Mouse (Mus musculus): ENCODE measurements around the gene Rrbp1. TPM values are rescaled to one million over a fixed set of nuclear protein-coding genes. Genes with fewer than 3 reads are reported as not detected.

Rrbp1 gene
- total RNA-seq, 2 experiments from 2014 or later, result 181 to 182 TPM

DNA sequence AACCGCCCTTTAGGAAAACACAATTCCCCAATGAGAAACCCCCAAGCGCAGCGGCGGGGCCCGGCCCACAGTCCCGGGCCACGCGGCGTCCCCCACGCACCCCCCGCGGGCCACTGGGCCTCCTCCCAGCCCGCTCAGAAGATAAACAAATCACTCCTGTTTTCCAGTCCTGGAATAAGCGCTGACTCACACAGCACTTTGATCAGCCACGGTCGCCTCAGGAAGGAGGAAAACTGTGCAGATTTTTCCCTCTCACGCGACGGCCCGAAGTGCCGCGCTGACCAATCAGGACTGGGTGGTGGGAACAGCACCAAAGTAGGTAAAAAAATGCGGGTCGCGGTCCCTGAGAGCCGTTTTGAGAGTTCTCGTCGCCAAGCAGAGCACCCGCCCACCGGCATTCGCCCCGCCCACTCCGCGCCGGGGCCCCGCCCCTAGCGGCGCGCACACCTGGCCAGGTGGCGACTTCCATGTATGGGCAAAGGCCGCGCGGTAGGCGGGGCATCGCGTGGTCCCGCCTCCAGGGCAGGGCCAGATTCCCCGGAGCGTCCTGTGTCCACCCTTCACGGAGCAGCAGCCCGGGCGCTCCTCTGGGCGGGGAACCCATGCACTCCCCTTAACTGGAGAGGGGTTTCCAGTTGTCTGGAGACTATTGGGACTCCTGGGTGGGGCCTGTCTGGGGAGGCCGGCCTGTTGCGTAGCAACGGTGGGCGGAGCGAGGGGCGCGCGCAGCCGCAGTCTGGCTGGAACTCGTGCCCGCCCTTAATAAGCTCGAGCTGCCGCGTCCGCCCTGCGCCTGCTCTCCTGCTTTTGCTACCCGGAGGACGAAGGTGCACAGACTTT lies 96.1 kb downstream of the Rrbp1 start, which contains the start of gene Dstn:
TSS of gene Dstn (plus strand) at position 561 of the 840 bp plus-strand sequence.
- DNase-seq, result peak; percentile 99

DNA sequence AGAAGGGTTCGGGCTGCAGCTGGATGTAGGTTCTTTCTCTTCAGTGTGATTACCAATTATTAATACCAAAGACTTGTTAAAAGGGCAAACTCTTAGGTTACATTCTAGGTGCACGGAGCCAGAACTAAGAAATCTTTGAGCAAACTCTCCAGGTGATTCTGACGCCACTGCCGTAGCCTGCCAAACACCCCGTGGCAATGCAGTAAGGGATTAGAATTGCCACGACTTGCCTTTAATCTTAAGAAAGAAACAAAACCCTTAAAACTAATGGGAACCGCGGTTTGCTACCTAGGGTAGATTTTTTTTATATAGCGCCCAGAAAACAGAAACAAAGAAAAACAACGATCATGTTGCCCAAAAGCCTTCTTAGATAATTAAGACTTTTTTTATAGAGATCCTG lies 96.8 kb downstream of the Rrbp1 start:
- no peak for DNase-seq

DNA sequence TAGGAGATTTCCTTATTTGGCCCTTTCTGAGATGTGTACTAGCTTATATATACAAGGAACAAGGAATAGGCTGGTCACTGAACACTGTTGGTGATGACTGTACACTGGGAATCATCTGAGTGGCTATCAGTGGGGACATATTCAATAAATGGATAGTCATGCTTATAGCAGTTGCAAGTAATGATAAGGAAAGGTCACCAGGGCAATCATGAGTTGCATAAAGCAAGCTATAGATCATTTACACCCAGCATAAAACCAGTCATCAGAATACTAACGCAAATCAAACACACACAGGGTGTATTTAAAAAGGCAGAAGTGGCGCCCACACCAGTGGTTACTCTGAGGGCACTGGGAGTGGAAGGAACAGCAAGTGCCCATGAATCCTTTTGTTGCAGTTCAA lies 98.9 kb downstream of the Rrbp1 start:
- DNase-seq, result no peak

DNA sequence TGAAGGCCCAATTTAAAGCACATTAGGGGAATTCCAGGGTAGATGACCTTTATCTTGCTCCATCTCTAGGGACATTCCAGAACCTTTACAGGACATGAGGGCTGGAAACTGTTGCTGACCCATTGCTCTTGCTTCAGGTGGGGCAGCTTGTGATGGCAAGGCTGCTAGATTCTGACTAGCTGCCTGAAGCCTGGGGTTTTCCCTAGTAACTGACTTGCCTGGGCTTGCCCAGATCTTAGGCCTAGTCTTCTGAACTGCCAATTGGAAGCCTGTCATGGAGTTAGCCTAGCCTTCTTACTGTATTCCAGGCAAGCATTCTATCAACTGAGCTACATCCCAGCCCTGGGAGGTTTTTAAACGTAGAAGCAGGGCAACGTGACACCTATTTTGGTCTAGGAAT lies 101.8 kb downstream of the Rrbp1 start:
- DNase-seq, result no peak

DNA sequence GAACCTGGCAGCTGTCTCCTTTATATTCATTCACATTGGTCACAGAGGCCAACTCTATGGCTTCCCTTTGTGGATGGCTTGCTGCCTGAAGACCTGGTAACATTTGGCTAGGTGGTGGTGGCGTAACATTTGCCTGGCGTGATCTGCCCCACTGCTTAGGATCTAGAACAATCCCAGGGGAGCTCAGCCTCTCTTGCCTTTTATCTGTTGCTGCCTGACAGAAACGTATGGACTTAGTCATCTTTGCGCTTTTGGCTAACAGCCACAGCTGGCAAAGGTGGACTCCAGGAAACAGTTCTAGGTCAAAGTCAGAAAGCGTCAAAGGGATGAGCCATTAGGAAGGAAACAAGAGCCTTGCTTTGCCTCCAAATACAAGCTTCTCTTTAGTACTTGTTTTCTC lies 106.2 kb downstream of the Rrbp1 start:
- no peak for DNase-seq

DNA sequence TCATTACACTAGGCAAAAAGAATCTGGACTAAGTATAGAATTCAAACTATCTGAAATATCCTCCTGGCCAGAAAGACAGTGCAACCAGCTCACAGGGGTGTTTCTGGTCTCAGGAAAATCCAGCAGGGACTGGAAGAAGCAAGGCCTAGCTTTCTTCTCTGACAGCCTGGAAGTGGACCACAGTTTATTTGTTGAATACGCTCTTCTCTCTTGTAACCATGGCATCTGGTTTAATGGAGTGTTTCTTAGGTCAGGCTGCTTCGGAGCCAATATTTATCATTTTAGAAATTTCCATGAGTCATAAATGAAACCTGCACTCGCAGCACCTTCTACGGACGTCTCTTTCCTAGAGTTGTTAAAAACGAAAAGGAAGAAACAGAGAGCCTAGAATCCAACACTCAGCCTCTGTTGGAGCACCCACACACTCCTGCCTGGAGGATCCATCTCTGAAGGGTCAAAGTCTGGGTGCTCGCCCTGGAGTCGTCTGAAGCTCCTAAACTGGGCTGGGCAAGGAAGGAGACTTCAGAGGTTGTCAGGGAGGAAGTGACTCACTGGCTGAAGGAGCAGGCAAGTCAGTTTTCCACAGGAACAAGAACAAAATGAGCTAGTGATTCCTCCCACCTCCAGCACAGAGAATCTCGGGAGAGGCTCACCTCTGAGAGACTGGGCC lies 107.6 kb downstream of the Rrbp1 start:
- DNase-seq, result no peak

DNA sequence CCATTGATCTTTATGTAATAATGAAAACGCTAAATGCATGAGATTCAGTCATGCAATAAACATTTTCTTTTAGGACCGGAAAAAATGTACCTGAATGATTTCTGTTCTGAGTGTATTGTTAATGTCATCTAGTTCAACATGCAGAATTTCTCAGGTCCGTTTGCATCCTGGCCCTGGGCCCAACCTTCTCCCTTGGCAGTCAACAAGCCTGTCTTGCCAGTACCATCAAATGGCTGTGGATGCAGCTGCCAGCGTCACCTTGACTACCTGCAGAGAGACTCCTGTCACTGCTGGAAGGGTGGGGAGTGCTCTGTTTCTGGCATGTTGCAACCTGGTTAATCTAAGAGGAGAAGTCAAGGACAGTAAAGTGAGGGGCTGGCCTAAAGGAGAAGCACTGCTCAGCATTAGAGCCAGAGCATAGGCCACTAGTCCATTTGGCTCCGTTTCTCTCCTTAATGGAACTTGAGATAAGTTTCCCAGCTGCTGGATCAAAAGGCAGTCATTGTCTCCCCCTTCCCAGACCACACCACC lies 110.2 kb downstream of the Rrbp1 start:
- no peak for DNase-seq

DNA sequence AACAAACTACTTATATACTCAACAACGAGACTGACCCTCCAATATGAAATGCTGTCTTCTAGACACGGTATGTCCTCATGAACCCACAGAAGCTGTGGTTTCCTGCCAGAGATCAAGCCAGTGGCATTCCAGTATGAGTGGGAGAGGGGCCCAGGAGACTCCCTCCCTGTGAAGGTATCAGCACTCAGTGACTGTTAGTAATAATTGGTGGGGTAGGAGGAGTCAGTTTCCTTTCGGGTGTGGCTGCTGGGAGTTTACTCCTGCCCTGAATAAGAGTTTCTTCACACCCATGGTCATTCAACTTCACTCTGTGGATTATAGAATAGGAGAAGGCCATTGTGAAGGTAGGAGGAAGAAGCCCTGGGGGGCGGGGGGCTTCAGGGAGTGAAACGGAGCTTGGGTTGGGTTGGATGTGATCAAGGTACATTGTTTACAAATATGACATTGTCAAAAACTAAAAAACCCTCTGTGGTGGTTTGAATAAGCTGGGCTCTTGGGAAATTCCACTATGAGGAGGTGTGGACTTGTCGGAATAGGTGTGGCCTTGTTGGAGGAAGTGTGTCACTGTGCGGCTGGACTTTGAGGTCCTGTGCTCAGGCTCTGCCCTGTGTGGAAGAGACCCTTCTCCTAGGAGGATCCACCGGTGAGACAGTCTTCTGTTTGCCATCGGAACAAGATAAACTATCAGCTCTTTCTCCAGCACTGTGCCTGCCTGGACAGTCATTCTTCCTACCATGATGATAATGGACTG lies 111.4 kb downstream of the Rrbp1 start:
- DNase-seq, result no peak

Other genes with a start within 250 kb of the Rrbp1 start
- under 1 TPM; 0.98 to 0.99 TPM for gene Bfsp1, start 148.1 kb downstream of the Rrbp1 start, total RNA-seq (2021)
- gene Dstn, start 95.9 kb downstream of the Rrbp1 start, total RNA-seq (2021), result 100 to 1,000 TPM; 708 to 736 TPM
- gene Banf2, start 21.8 kb upstream of the Rrbp1 start, total RNA-seq (2021), result not detected